Mouse (Mus musculus) layer of hippocampus, postnatal 25 days (tissue): ENCODE results near the gene Olfr350. TPM values are rescaled to one million over a fixed set of nuclear protein-coding genes. Genes with fewer than 3 reads are reported as not detected.

ENCODE experiments used
- DNase-seq, 2 experiments: peaks; one replicate each; pipeline ENCODE4 v3.0.0; 2022; ENCODE audit warnings: mixed read lengths in 2 of 2, low spot score in 1 of 2; ENCODE audit errors: extremely low spot score in 1 of 2
- total RNA-seq, 2 experiments: library from RNA; stranded (reverse); gene quantifications; 2 replicates each; pipeline ENCODE4 v1.2.3; 2021

The Olfr350 gene
- not detected for total RNA-seq

- DNase-seq = no peak
Observed at GRCm38 (mm10) chr2:36846010-36846409, at the start of gene Olfr350. TSS of gene Olfr350 (plus strand) at chr2:36846310.

- no peak for DNase-seq
Observed at GRCm38 (mm10) chr2:36816932-36817331, 29.2 kb upstream of the Olfr350 start, which contains the start of gene Olfr3. TSS of gene Olfr3 (minus strand) at chr2:36817032.

DNA sequence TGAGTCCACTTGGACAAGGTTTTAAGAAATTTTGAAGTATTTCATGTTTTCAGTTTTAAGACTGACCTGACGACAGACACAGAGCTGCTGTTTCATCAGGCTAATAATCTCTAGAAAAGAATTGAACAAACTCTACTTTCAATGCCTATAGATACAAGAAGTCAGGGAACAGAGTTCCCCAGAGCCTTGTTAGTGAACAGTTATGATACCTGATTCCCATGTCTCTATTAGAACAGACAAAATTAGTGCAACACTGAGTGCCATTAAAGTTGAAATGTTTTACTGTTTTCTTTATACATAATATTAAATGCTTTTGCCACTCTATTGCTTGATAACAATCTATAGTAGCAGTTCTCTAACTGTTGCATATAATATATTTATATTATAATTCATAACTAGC, 16.4 kb downstream of the Olfr350 start, which contains the start of gene Olfr351:
Olfr351 (minus strand) TSS at position 101 of the 400 bp plus-strand sequence.
- no peak for DNase-seq

- no peak for DNase-seq
Observed at GRCm38 (mm10) chr2:36868160-36868559, 22.1 kb downstream of the Olfr350 start, which contains the start of gene Olfr352. TSS of gene Olfr352 (plus strand) at chr2:36868460.

DNA sequence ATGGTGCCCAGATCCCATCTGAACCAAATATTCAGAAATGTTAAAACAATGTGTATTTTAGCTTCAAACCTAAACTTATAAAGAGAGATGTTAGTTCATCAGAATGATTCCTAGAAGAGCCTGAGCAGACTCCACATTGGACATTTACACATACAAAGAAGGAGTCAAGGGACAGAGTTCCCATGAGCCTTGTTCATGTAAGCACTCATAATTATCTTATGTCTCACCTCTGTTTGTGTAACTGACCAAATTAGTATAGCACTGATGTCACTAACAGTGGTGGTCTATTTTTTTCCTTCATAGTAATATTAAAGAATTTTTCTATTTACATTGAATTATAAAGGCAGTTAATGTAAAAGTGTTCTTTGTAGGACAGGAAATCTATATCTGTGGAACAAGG, 46.7 kb downstream of the Olfr350 start, which contains the start of gene Olfr353:
Olfr353 (minus strand) TSS at position 101 of the 400 bp plus-strand sequence.
- no peak for DNase-seq

DNA sequence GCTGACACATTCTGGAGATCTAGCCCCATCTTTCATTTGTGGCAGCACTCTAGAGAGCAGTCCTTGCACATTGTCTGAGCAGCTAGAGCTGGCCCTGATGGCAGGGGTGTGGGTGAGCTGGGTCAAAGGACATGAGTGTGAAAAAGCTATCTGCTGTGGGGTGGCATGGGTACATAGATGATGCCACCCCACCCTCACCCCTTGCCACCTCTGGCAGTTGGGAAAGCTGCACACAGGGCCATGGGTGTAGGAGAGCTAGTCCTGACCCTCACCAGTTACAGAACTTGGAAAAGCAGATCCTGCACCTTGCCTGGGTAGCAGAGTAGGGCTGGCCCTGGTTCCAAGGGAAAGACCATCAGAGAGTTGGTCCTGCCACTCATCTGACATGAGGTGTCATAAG, 51.0 kb downstream of the Olfr350 start:
- no peak for DNase-seq

Other genes with a start within 250 kb of the Olfr350 start
- not detected for gene Olfr345, start 206.3 kb upstream of the Olfr350 start, total RNA-seq
- gene Olfr346, start 160.5 kb upstream of the Olfr350 start, total RNA-seq = not detected
- not detected for gene Olfr347, start 114.4 kb upstream of the Olfr350 start, total RNA-seq
- gene Olfr348, start 62.0 kb upstream of the Olfr350 start, total RNA-seq = not detected
- not detected for gene Olfr50, start 55.8 kb upstream of the Olfr350 start, total RNA-seq
- gene Olfr3, start 29.3 kb upstream of the Olfr350 start, total RNA-seq = not detected
- not detected for gene Olfr351, start 16.4 kb downstream of the Olfr350 start, total RNA-seq
- gene Olfr352, start 22.1 kb downstream of the Olfr350 start, total RNA-seq = not detected
- gene Olfr353, start 46.6 kb downstream of the Olfr350 start, total RNA-seq = not detected
- not detected for gene Olfr354, start 59.4 kb downstream of the Olfr350 start, total RNA-seq
- not detected for gene Olfr355, start 82.6 kb downstream of the Olfr350 start, total RNA-seq
- not detected for gene Olfr356, start 90.8 kb downstream of the Olfr350 start, total RNA-seq
- not detected for gene Olfr357, start 147.5 kb downstream of the Olfr350 start, total RNA-seq
- gene Olfr358, start 163.0 kb downstream of the Olfr350 start, total RNA-seq = not detected
- not detected for gene Olfr360, start 219.4 kb downstream of the Olfr350 start, total RNA-seq
- gene Olfr361, start 243.0 kb downstream of the Olfr350 start, total RNA-seq = not detected